Mouse (Mus musculus) stomach, postnatal 0 days (tissue): ENCODE measurements around the gene Klre1.

Experiments used
- CTCF ChIP-seq: IDR thresholded peaks from 2 replicates; pipeline ENCODE4 v1.5.1; 2016; ENCODE audit warnings: antibody characterized with exemption, low read depth, mild to moderate bottlenecking, moderate library complexity
- EP300 ChIP-seq: optimal IDR thresholded peaks from 2 replicates; pipeline ENCODE3; 2016; ENCODE audit warnings: antibody characterized with exemption

GRCm38 (mm10) chr6:129577605-129578004, at the start of gene Klre1:
- TF ChIP-seq EP300 (no peak), CTCF (no peak)
